Mouse (Mus musculus): ENCODE measurements around the gene Gm8439. TPM values are rescaled to one million over a fixed set of nuclear protein-coding genes. Genes with fewer than 3 reads are reported as not detected.

Gm8439 gene
- not detected for polyA plus RNA-seq (2014; fragmentation: Illumina TruSeq; extraction: RNeasy Lipid Tissue Mini Kit (QIAGEN cat#74804))

GRCm38 (mm10) chr4:120588445-120588844, at the start of gene Gm8439:
Gm8439 (plus strand) TSS chr4:120588745.

GRCm38 (mm10) chr4:120569486-120570437, 18.8 kb upstream of the Gm8439 start, which contains the start of gene Ctps:
Ctps (minus strand) TSS chr4:120570276.

Other genes with a start within 250 kb of the Gm8439 start
- gene Scmh1, start 183.5 kb upstream of the Gm8439 start, polyA plus RNA-seq (2014; fragmentation: Illumina TruSeq; extraction: RNeasy Lipid Tissue Mini Kit (QIAGEN cat#74804)): 21.2 TPM
- not detected for gene Slfnl1, start 56.5 kb upstream of the Gm8439 start, polyA plus RNA-seq (2014; fragmentation: Illumina TruSeq; extraction: RNeasy Lipid Tissue Mini Kit (QIAGEN cat#74804))
- 63.4 TPM for gene Ctps, start 18.5 kb upstream of the Gm8439 start, polyA plus RNA-seq (2014; fragmentation: Illumina TruSeq; extraction: RNeasy Lipid Tissue Mini Kit (QIAGEN cat#74804))
- not detected for gene Cited4, start 77.8 kb downstream of the Gm8439 start, polyA plus RNA-seq (2014; fragmentation: Illumina TruSeq; extraction: RNeasy Lipid Tissue Mini Kit (QIAGEN cat#74804))
- not detected for gene Kcnq4, start 159.9 kb downstream of the Gm8439 start, polyA plus RNA-seq (2014; fragmentation: Illumina TruSeq; extraction: RNeasy Lipid Tissue Mini Kit (QIAGEN cat#74804))
- gene Nfyc, start 242.8 kb downstream of the Gm8439 start, polyA plus RNA-seq (2014; fragmentation: Illumina TruSeq; extraction: RNeasy Lipid Tissue Mini Kit (QIAGEN cat#74804)): 28.4 TPM